Mouse (Mus musculus) C2C12 (cell line): ENCODE data around the gene Fam13a. TPM values are rescaled to one million over a fixed set of nuclear protein-coding genes. Genes with fewer than 3 reads are reported as not detected.

Experiments used
- H3K27me3 ChIP-seq: one replicate; pipeline ENCODE4 v1.6.1; 2011; ENCODE audit not compliant: control insufficient read depth, insufficient read depth, insufficient read length
- H3K36me3 ChIP-seq: one replicate; pipeline ENCODE4 v1.6.1; 2011; ENCODE audit not compliant: control insufficient read depth, insufficient read depth
- H3K4me3 ChIP-seq: one replicate; pipeline ENCODE4 v1.5.1; 2011; ENCODE audit warnings: mild to moderate bottlenecking, control low read depth; ENCODE audit not compliant: poor library complexity, insufficient read depth, severe bottlenecking
- H3K79me2 ChIP-seq: one replicate; pipeline ENCODE4 v1.6.1; 2011; ENCODE audit not compliant: control insufficient read depth, insufficient read depth
- H3K79me3 ChIP-seq: one replicate; pipeline ENCODE4 v1.6.1; 2011; ENCODE audit warnings: low read depth, control low read depth
- H3ac ChIP-seq: one replicate; pipeline ENCODE3; 2011; ENCODE audit warnings: low read depth; ENCODE audit not compliant: control insufficient read depth, insufficient read length
- CEBPB ChIP-seq: IDR thresholded peaks from one replicate; pipeline ENCODE4 v1.6.1; 2011; ENCODE audit warnings: low read depth, mild to moderate bottlenecking, control low read depth, moderate library complexity
- CTCF ChIP-seq: IDR thresholded peaks from one replicate; pipeline ENCODE4 v1.5.1; 2011; ENCODE audit not compliant: control insufficient read depth, insufficient read depth, insufficient read length
- FOSL1 ChIP-seq: IDR thresholded peaks from one replicate; pipeline ENCODE4 v1.8.0; 2011; ENCODE audit warnings: mild to moderate bottlenecking, low read length; ENCODE audit not compliant: poor library complexity, insufficient read depth, severe bottlenecking
- MAX ChIP-seq: IDR thresholded peaks from one replicate; pipeline ENCODE4 v1.6.1; 2011; ENCODE audit warnings: mild to moderate bottlenecking, control low read depth
- MYOD1 ChIP-seq: IDR thresholded peaks from one replicate; pipeline ENCODE4 v1.6.1; 2011; ENCODE audit warnings: low read depth; ENCODE audit not compliant: control insufficient read depth, insufficient read length
- MYOG ChIP-seq: IDR thresholded peaks from one replicate; pipeline ENCODE4 v1.6.1; 2011; ENCODE audit not compliant: control insufficient read depth, insufficient read length; ENCODE audit errors: extremely low read depth
- USF1 ChIP-seq: IDR thresholded peaks from one replicate; pipeline ENCODE4 v1.6.1; 2011; ENCODE audit warnings: low read depth, mild to moderate bottlenecking, control low read depth, moderate library complexity
- polyA plus RNA-seq: library from polyadenylated mRNA; unstranded; fragments of >200 nt; fragmentation: generic; extraction: Trizol; gene quantifications from one replicate; pipeline ENCODE4 v1.2.1, GENCODE M21; 2012; ENCODE audit warnings: missing spikeins

The Fam13a gene
- polyA plus RNA-seq, 1 experiment: 0.12 TPM

GRCm38 (mm10) chr6:58999044-58999453, 25.3 kb downstream of the Fam13a start:
- TF ChIP-seq MAX: no peak
- TF ChIP-seq MYOD1: no peak
- TF ChIP-seq CTCF: no peak
- no peak for TF ChIP-seq USF1
- TF ChIP-seq MYOG: no peak
- TF ChIP-seq FOSL1: no peak
- no peak for TF ChIP-seq CEBPB
- H3K79me3 ChIP-seq: no peaks in the 10 kb centered on the region
- H3ac ChIP-seq: no peak overlapping the region
- no peaks in the 10 kb centered on the region for H3K79me2 ChIP-seq
- H3K27me3 ChIP-seq: no peaks in the 10 kb centered on the region
- H3K4me3 ChIP-seq: no peak overlapping the region
- no peaks in the 10 kb centered on the region for H3K36me3 ChIP-seq

GRCm38 (mm10) chr6:58998528-58998927, 25.8 kb downstream of the Fam13a start:
- H3K4me3 ChIP-seq: no peak overlapping the region
- H3K79me3 ChIP-seq: no peaks in the 10 kb centered on the region
- no peak overlapping the region for H3ac ChIP-seq
- TF ChIP-seq MAX: no peak
- no peak for TF ChIP-seq CTCF
- no peak for TF ChIP-seq USF1
- no peak for TF ChIP-seq CEBPB
- TF ChIP-seq MYOG: no peak
- no peak for TF ChIP-seq FOSL1
- TF ChIP-seq MYOD1: no peak
- no peaks in the 10 kb centered on the region for H3K36me3 ChIP-seq
- no peaks in the 10 kb centered on the region for H3K27me3 ChIP-seq
- no peaks in the 10 kb centered on the region for H3K79me2 ChIP-seq

- Histone ChIP-seq H3K4me3 (no peak overlapping the region), H3K79me3 (no peaks in the 10 kb centered on the region), H3ac (no peak overlapping the region), H3K36me3 (no peaks in the 10 kb centered on the region), H3K27me3 (no peaks in the 10 kb centered on the region), H3K79me2 (no peaks in the 10 kb centered on the region)
- no peak for TF ChIP-seq FOSL1
- TF ChIP-seq CTCF: no peak
- TF ChIP-seq MYOD1: no peak
- TF ChIP-seq USF1: no peak
- TF ChIP-seq MYOG: no peak
- TF ChIP-seq MAX: no peak
- no peak for TF ChIP-seq CEBPB
These were observed 35.2 kb downstream of the Fam13a start for GRCm38 (mm10) chr6:58989149-58989548.

- Histone ChIP-seq H3K27me3 (no peaks in the 10 kb centered on the region), H3K4me3 (no peak overlapping the region), H3ac (no peak overlapping the region), H3K79me3 (no peaks in the 10 kb centered on the region), H3K36me3 (no peaks in the 10 kb centered on the region), H3K79me2 (no peaks in the 10 kb centered on the region)
- TF ChIP-seq MYOG (no peak), CEBPB (no peak), MAX (no peak), MYOD1 (no peak), FOSL1 (no peak), USF1 (no peak), CTCF (no peak)
These were observed 35.6 kb downstream of the Fam13a start for GRCm38 (mm10) chr6:58988706-58989105.

- H3ac ChIP-seq: no peak overlapping the region
- TF ChIP-seq CTCF (no peak), FOSL1 (no peak), CEBPB (no peak), USF1 (no peak), MAX (no peak), MYOD1 (no peak), MYOG (no peak)
- H3K36me3 ChIP-seq: no peaks in the 10 kb centered on the region
- H3K4me3 ChIP-seq: no peak overlapping the region
- no peaks in the 10 kb centered on the region for H3K79me3 ChIP-seq
- H3K27me3 ChIP-seq: no peaks in the 10 kb centered on the region
- H3K79me2 ChIP-seq: no peaks in the 10 kb centered on the region
These were observed 37.2 kb downstream of the Fam13a start for GRCm38 (mm10) chr6:58987166-58987565.

GRCm38 (mm10) chr6:58985186-58985585, 39.2 kb downstream of the Fam13a start:
- Histone ChIP-seq H3K27me3 (no peaks in the 10 kb centered on the region), H3K79me3 (no peaks in the 10 kb centered on the region), H3ac (no peak overlapping the region), H3K4me3 (no peak overlapping the region), H3K36me3 (no peaks in the 10 kb centered on the region), H3K79me2 (no peaks in the 10 kb centered on the region)
- TF ChIP-seq MAX (no peak), FOSL1 (no peak), MYOD1 (no peak), CTCF (no peak), USF1 (no peak), CEBPB (no peak), MYOG (no peak)

GRCm38 (mm10) chr6:58975249-58975648, 49.1 kb downstream of the Fam13a start:
- no peaks in the 10 kb centered on the region for H3K79me3 ChIP-seq
- no peak for TF ChIP-seq CEBPB
- no peak for TF ChIP-seq CTCF
- TF ChIP-seq FOSL1: no peak
- no peak for TF ChIP-seq MAX
- no peak for TF ChIP-seq MYOD1

More at GRCm38 (mm10) chr6:58975249-58975648, 49.1 kb downstream of the Fam13a start:
- H3K36me3 ChIP-seq: no peaks in the 10 kb centered on the region
- no peaks in the 10 kb centered on the region for H3K27me3 ChIP-seq
- H3ac ChIP-seq: no peak overlapping the region
- H3K79me2 ChIP-seq: no peaks in the 10 kb centered on the region
- H3K4me3 ChIP-seq: no peak overlapping the region
